Mouse (Mus musculus): ENCODE measurements around the gene Spib. TPM values are rescaled to one million over a fixed set of nuclear protein-coding genes. Genes with fewer than 3 reads are reported as not detected.

The Spib gene
- total and polyA plus RNA-seq, 2 experiments = 0.18 to 1.9 TPM

DNA sequence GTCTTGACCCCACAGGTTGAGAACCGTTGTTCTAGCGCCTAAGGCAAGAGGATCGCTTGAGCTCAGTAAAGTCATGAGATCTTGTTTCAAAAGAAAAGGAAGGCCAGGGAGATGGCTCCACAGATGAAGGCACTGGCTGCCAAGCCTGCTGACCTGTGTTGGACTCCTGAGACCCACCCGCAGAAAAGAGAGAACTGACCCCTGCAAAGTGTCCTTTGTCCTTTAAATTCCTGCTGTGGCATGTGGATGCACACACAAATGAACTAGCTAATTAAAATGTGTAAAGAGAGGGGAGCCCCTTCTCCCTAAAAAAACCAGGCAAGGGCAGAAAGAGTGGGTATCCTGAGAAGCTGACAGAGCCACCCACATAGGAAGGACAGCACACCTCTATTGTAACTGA lies 39.9 kb upstream of the Spib start:
- no peaks in the 10 kb centered on the region for H3K36me3 ChIP-seq (ENCODE audit: control insufficient read depth, insufficient read depth, low read length)
- no peaks in the 10 kb centered on the region for H3K27me3 ChIP-seq (ENCODE audit: control insufficient read depth, insufficient read depth, low read length)
- no peak overlapping the region for H3K4me3 ChIP-seq (ENCODE audit: insufficient read depth, low read depth, low read length)
- TF ChIP-seq CTCF (IDR thresholded peaks at IDR 0.05; ENCODE audit: low read depth, low read length) (no peak), POLR2A (IDR thresholded peaks at IDR 0.05; ENCODE audit: extremely low read depth, insufficient read depth, low read length) (no peak)
- no peak overlapping the region for H3K9ac ChIP-seq (ENCODE audit: low read depth, low read length)
- no peak for DNase-seq (ENCODE audit: extremely low read depth, low read depth, low spot score)
- H3K79me2 ChIP-seq (ENCODE audit: control insufficient read depth, insufficient read depth, low read length) = no peaks in the 10 kb centered on the region
- H3K4me1 ChIP-seq (ENCODE audit: control insufficient read depth, insufficient read depth, low read length) = no peaks in the 10 kb centered on the region
- 82% methylated on average over 4 of the region's 4 CpGs for WGBS
- no peak overlapping the region for H3K27ac ChIP-seq (replicated peaks; ENCODE audit: insufficient read depth, low read depth, low read length)

DNA sequence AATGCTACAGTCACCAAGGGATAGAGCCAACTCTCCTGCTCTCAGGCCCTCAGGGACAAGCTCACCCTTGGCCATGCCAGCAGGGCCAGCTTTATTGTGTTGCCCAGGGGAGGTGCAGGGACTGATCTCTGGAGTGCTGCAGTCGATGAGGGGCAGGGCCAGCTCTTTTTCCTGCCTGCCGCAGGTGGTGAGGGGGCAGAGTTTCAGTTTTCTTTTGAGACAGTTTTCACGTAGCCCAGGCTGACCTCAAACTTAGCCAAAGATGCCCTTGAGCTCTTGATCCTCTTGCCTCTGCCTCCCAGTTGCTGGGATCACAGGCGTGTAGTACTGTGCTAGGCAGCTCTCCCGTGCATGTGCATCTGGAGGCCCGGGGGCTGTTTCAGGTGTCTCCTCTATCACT lies 39.1 kb upstream of the Spib start:
- DNase-seq (ENCODE audit: extremely low read depth, low read depth, low spot score) = no peak
- TF ChIP-seq POLR2A (IDR thresholded peaks at IDR 0.05; ENCODE audit: extremely low read depth, insufficient read depth, low read length) (no peak), CTCF (IDR thresholded peaks at IDR 0.05; ENCODE audit: low read depth, low read length) (no peak)
- no peak overlapping the region for H3K27ac ChIP-seq (replicated peaks; ENCODE audit: insufficient read depth, low read depth, low read length)
- no peaks in the 10 kb centered on the region for H3K4me1 ChIP-seq (ENCODE audit: control insufficient read depth, insufficient read depth, low read length)
- H3K4me3 ChIP-seq (ENCODE audit: insufficient read depth, low read depth, low read length) = no peak overlapping the region
- no peaks in the 10 kb centered on the region for H3K79me2 ChIP-seq (ENCODE audit: control insufficient read depth, insufficient read depth, low read length)
- H3K9ac ChIP-seq (ENCODE audit: low read depth, low read length) = no peak overlapping the region
- no peaks in the 10 kb centered on the region for H3K36me3 ChIP-seq (ENCODE audit: control insufficient read depth, insufficient read depth, low read length)
- WGBS = 75% methylated on average over 6 of the region's 6 CpGs
- no peaks in the 10 kb centered on the region for H3K27me3 ChIP-seq (ENCODE audit: control insufficient read depth, insufficient read depth, low read length)

DNA sequence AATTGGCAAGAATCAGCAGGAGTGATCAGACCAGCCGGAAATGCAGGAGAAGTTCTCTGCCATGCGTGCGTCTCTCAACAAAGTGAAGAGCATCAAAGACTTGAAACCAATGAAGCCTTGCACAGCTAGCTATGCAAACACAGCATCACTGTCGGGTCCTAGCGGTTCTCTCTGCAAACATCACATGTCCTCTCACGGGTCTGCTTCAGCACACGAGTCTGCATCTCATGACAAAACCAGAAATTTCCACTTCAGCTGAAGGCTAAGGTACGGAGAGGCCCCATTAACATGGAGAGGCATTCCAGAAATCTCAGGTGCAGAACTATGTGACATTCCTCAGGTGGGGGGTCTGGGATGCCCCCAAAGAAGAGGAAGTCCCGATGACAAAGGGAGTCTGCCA lies 36.9 kb upstream of the Spib start:
- WGBS = 38% methylated on average over 9 of the region's 9 CpGs
- Histone ChIP-seq H3K9ac (ENCODE audit: low read depth, low read length) (no peak overlapping the region), H3K27ac (replicated peaks; ENCODE audit: insufficient read depth, low read depth, low read length) (no peak overlapping the region), H3K27me3 (ENCODE audit: control insufficient read depth, insufficient read depth, low read length) (no peaks in the 10 kb centered on the region), H3K36me3 (ENCODE audit: control insufficient read depth, insufficient read depth, low read length) (no peaks in the 10 kb centered on the region), H3K4me1 (ENCODE audit: control insufficient read depth, insufficient read depth, low read length) (no peaks in the 10 kb centered on the region), H3K4me3 (ENCODE audit: insufficient read depth, low read depth, low read length) (no peak overlapping the region), H3K79me2 (ENCODE audit: control insufficient read depth, insufficient read depth, low read length) (no peaks in the 10 kb centered on the region)
- TF ChIP-seq CTCF (IDR thresholded peaks at IDR 0.05; ENCODE audit: low read depth, low read length) (no peak), POLR2A (IDR thresholded peaks at IDR 0.05; ENCODE audit: extremely low read depth, insufficient read depth, low read length) (no peak)
- no peak for DNase-seq (ENCODE audit: extremely low read depth, low read depth, low spot score)

DNA sequence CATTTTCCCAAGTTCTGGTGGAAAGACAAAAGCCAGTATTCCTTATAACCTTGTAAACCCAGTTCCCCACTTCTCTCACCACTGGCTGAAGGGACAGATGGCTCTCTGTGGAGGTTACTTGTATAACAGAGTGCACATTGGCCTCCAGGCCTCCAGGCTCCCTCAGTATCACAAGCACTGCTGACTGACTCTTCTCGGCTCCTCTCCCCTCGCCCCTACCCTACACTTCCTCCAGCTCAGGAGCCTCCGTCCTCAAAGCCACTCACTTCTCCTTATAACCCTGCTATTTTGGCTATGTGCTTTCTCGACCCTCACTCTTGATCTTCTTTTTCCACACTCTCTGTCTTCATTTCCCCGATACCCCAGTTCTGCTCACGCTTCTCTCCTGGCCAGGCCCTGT lies 33.5 kb upstream of the Spib start:
- no peak overlapping the region for H3K27ac ChIP-seq (replicated peaks; ENCODE audit: insufficient read depth, low read depth, low read length)
- no peak for TF ChIP-seq CTCF (IDR thresholded peaks at IDR 0.05; ENCODE audit: low read depth, low read length)
- no peak for TF ChIP-seq POLR2A (IDR thresholded peaks at IDR 0.05; ENCODE audit: extremely low read depth, insufficient read depth, low read length)
- H3K36me3 ChIP-seq (ENCODE audit: control insufficient read depth, insufficient read depth, low read length) = no peaks in the 10 kb centered on the region
- no peaks in the 10 kb centered on the region for H3K79me2 ChIP-seq (ENCODE audit: control insufficient read depth, insufficient read depth, low read length)
- no peaks in the 10 kb centered on the region for H3K4me1 ChIP-seq (ENCODE audit: control insufficient read depth, insufficient read depth, low read length)
- no peak overlapping the region for H3K4me3 ChIP-seq (ENCODE audit: insufficient read depth, low read depth, low read length)
- no peak for DNase-seq (ENCODE audit: extremely low read depth, low read depth, low spot score)
- 78% methylated on average over 6 of the region's 6 CpGs for WGBS
- no peaks in the 10 kb centered on the region for H3K27me3 ChIP-seq (ENCODE audit: control insufficient read depth, insufficient read depth, low read length)
- H3K9ac ChIP-seq (ENCODE audit: low read depth, low read length) = no peak overlapping the region

DNA sequence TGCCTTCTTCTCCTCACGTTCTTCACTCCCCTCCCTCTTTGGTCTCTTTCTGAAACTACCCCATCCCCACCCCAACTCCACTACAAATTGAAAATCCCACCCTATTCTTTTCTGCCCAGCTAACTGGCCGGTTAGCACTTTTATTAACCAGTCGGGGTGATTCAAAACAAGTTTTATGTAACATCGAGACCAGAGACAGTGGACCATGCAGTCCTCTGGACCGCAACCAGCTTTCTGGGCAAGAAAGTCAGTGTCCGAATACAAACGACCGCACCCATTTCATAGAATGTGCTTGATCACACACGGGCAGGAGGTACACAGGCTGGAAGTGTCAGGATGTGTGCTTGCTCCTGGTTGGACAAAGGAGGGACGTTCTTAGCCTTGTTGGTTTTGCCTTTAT lies 32.6 kb upstream of the Spib start:
- no peaks in the 10 kb centered on the region for H3K27me3 ChIP-seq (ENCODE audit: control insufficient read depth, insufficient read depth, low read length)
- no peak overlapping the region for H3K4me3 ChIP-seq (ENCODE audit: insufficient read depth, low read depth, low read length)
- H3K4me1 ChIP-seq (ENCODE audit: control insufficient read depth, insufficient read depth, low read length) = no peaks in the 10 kb centered on the region
- no peaks in the 10 kb centered on the region for H3K79me2 ChIP-seq (ENCODE audit: control insufficient read depth, insufficient read depth, low read length)
- TF ChIP-seq POLR2A (IDR thresholded peaks at IDR 0.05; ENCODE audit: extremely low read depth, insufficient read depth, low read length) = no peak
- TF ChIP-seq CTCF (IDR thresholded peaks at IDR 0.05; ENCODE audit: low read depth, low read length) = no peak
- H3K9ac ChIP-seq (ENCODE audit: low read depth, low read length) = no peak overlapping the region
- no peaks in the 10 kb centered on the region for H3K36me3 ChIP-seq (ENCODE audit: control insufficient read depth, insufficient read depth, low read length)
- 85% methylated on average over 10 of the region's 10 CpGs for WGBS
- H3K27ac ChIP-seq (replicated peaks; ENCODE audit: insufficient read depth, low read depth, low read length) = no peak overlapping the region
- no peak for DNase-seq (ENCODE audit: extremely low read depth, low read depth, low spot score)

DNA sequence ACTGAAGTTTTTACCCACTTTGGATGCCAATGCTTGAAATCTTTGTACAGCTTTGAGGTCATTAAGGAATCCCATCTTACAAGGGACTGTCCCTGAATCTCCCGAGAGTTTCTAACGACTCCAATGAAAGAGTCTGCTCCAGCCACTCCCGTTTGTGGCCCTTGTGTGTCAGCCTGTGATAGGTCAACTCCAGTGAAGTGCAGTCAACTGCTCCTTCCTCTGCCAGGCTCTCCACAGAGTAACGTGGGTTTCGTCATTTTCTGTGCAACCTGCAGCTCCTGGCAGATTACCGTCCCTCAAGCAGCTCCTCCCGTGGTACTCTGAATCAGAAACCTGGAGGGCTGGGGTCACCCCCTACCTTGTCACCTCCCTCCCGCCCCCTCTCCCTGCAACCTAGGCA lies 31.4 kb upstream of the Spib start:
- no peak overlapping the region for H3K9ac ChIP-seq (ENCODE audit: low read depth, low read length)
- no peaks in the 10 kb centered on the region for H3K36me3 ChIP-seq (ENCODE audit: control insufficient read depth, insufficient read depth, low read length)
- WGBS = 45% methylated on average over 8 of the region's 8 CpGs
- no peak overlapping the region for H3K27ac ChIP-seq (replicated peaks; ENCODE audit: insufficient read depth, low read depth, low read length)
- TF ChIP-seq CTCF (IDR thresholded peaks at IDR 0.05; ENCODE audit: low read depth, low read length) = no peak
- H3K4me1 ChIP-seq (ENCODE audit: control insufficient read depth, insufficient read depth, low read length) = no peaks in the 10 kb centered on the region
- no peaks in the 10 kb centered on the region for H3K27me3 ChIP-seq (ENCODE audit: control insufficient read depth, insufficient read depth, low read length)
- DNase-seq (ENCODE audit: extremely low read depth, low read depth, low spot score) = no peak
- H3K4me3 ChIP-seq (ENCODE audit: insufficient read depth, low read depth, low read length) = no peak overlapping the region
- no peaks in the 10 kb centered on the region for H3K79me2 ChIP-seq (ENCODE audit: control insufficient read depth, insufficient read depth, low read length)
